Mouse (Mus musculus) spleen, adult 12 weeks (tissue): ENCODE measurements around the gene Fastkd5.
A peak's percentile ranks its signal among the peaks of the same experiment; 100 is the strongest.
"Not testable (repeated sequence)": the region's sequence is repeated elsewhere in the genome, so short reads cannot be mapped to it uniquely, and the experiment has no call there.

Source experiments
- DNase-seq: peaks from one replicate; pipeline ENCODE4 v3.0.0; 2022; ENCODE audit warnings: low spot score

The Fastkd5 gene

GRCm38 (mm10) chr2:130629839-130630203 lies at the start of gene Fastkd5, which contains the start of gene Ubox5:
Gene Fastkd5 (minus strand): TSS chr2:130630027.
Gene Ubox5 (minus strand): TSS chr2:130630038.
- peak; percentile 77 for DNase-seq

DNA sequence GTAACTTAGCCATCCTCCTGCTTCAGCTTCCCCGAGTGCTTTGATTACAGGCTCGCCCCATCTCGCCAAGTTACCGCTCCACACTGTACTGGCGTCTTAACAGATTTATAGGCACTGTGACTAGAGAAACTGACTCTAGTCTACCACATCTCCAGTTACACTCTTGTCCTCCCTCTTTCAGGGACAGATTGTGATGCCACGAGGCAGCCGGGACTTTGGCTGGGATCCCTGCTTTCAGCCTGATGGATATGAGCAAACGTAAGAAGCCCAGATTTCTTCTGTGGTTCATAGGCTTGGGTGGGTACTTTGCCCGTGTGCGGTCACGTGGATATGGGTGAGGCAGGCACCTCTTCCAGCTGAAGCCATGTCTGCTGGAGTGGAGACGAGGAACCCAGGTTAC lies 49.3 kb upstream of the Fastkd5 start:
- no peak for DNase-seq

GRCm38 (mm10) chr2:130677211-130677610 lies 47.4 kb upstream of the Fastkd5 start:
- DNase-seq: no peak

- peak; percentile 76 for DNase-seq
These were observed 37.7 kb upstream of the Fastkd5 start, which contains the start of gene Itpa for GRCm38 (mm10) chr2:130667559-130667958. Gene Itpa (plus strand): TSS chr2:130667610.

GRCm38 (mm10) chr2:130664102-130664701 lies 34.4 kb upstream of the Fastkd5 start, which contains the start of gene Ddrgk1:
Gene Ddrgk1 (minus strand): TSS chr2:130664659.
- peak; percentile 89 for DNase-seq

GRCm38 (mm10) chr2:130663342-130663741 lies 33.5 kb upstream of the Fastkd5 start:
- DNase-seq: no peak

GRCm38 (mm10) chr2:130658530-130658929 lies 28.7 kb upstream of the Fastkd5 start:
- DNase-seq: no peak

GRCm38 (mm10) chr2:130657541-130657940 lies 27.7 kb upstream of the Fastkd5 start:
- no peak for DNase-seq

DNA sequence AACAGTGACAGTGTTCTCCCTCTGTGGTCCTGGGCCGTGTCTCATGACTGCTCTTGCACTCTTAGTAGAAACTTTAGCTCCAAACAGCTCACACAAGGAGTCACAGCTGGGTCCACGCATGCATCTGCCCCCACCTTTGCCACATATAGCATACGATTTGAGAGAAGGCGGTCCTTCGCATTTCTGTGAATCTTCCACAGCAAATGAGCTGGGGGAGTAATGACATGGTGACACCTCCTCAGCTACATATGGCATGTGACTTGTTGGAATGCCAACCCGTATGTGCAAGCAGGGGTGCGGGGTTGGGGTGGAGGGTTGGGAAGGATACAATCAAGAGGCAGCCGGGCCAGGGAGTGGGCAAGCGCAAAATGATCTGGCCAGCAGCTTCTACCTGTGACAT lies 26.7 kb upstream of the Fastkd5 start:
- no peak for DNase-seq

GRCm38 (mm10) chr2:130655660-130656339 lies 26.0 kb upstream of the Fastkd5 start:
- peak; percentile 31 for DNase-seq

DNA sequence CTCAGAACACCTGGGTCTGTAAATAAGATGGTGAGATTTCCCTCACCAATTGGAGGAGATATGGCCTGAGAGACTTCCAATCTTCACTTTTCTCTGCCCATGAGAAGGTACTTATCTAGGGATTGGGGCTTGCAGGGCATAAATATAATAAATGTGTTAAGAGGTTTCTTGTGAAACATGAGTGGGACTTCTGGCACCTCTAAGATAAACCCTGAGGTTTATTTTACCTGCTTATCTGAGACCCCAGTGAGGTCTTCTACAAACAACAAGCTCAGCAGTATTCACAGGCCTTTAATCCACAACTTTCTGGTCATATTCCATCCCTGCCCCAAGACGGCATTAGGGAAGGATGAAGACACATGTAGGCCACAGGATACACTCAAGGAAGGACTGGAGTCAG lies 23.9 kb upstream of the Fastkd5 start:
- no peak for DNase-seq

DNA sequence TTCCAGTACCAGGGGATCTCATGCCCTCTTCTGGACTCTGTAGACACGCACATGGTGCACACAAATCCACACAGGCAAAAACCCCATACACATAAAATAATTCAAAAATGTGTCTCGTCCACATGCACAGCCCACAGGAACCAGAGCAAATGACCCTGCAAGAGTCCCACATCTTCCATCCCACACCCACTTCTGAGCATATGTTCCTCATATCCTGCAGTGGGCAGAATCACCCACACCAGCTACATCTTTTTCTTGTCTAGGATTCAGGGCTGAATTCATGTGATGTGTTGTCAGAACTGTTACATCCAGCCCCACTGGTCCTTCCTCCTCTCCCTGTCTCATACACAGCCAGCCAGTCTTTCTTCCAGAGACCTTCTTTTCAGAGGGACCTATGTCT lies 23.5 kb upstream of the Fastkd5 start:
- DNase-seq: no peak

DNA sequence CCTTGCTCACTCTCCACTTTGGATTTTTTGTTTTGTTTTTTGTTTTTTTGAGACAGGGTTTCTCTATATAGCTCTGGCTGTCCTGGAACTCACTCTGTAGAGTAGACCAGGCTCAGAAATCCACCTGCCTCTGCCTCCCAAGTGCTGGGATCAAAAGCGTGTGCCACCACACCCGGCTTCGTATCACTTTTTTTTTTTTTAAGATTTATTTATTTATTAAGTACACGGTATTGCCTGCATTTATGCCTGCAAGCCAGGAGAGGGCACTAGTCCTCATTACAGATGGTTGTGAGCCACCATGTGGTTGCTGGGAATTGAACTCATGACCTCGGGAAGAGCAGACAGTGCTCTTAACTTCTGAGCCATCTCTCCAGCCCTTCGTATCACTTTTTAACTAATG lies 19.2 kb upstream of the Fastkd5 start:
- not testable (repeated sequence) for DNase-seq

GRCm38 (mm10) chr2:130645198-130645597 lies 15.4 kb upstream of the Fastkd5 start:
- no peak for DNase-seq

DNA sequence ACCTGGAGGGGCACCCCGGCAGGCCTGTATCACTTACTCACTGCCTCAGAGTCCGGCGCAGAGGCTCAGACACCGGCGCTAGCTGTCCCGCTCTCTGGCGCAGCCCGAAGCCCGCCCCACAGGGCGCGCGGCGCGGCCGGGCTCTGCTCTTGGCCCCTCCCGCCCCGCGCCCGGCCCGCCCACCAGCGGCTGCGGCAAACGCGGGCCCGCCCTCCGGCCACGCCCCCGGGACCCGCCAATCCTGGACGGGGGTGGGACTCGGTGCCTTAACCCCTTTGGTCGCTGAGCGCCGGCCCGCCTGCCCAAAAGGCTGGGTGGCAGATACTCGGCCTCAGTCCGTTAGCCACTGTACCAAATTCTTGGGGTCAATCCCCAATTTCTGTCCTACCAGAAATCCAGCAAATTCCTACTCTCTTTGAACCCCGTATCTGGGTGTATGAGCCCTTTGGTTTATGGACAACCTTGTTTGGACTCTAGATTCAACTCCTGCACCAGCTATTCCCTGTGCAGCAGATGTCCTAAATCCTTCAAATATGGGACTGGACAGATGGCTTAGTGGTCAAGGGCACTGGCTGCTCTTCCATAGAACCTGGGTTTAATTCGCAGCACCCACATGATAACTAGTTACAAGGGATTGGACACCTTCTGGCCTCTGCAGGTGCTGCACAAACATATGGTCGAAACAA lies 13.0 kb upstream of the Fastkd5 start, which contains the start of gene Lzts3:
Lzts3 (minus strand) TSS at position 120 of the 686 bp plus-strand sequence.
- DNase-seq: peak; percentile 89

DNA sequence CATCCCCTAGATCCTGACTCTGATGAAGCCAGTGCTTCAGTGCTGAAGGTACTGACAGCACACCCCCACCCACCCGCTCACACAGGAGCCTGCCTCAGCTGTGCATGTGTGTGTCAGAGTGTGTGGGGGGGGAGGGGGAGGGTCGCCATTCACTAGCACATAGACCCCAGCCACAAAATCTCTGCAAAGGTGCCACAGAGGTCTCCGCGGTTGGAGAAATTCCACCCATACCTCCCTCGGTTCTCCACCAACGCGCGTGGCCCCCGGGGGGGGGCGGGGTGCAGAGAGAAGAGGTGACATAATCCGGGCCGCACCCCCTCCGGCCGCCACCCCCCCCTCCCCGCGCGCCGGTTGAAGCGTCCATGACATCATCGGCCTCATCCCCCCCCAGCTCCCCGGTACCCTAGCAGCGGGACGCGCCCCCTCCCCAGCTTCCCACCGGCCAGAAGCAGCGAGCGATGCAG lies 12.4 kb upstream of the Fastkd5 start:
- no peak for DNase-seq

DNA sequence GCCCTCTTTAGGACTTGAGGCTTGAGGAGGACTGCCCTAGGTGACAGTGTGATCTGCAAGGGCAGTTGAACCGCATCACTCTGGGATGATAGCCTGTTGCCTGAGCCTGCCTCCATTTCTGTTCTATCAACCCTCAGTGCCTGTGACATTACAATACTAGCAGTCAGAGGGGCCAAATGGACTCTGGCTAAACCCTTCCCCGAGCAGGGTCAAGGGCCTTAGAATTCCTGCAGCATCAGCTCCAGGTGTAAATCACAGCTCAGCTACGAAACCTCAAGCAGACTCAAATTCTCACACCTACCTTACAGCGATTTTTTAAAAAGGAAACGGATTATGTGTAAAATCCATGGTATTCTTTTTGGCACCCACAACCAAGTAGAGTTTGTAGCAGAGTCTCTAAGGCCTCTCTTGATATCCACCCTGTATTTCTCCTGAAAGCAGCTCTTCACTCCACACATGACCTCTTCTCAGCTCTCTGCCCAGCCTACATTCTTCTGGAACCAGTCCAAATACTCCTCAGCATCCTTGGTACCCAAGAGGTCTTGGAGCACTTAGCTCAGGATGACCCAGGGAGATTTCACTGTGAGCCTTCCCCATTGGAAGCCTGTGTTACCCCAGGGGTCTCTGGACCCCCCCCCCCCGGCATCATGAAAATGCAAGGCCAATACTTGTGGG lies 11.7 kb upstream of the Fastkd5 start:
- DNase-seq: no peak

DNA sequence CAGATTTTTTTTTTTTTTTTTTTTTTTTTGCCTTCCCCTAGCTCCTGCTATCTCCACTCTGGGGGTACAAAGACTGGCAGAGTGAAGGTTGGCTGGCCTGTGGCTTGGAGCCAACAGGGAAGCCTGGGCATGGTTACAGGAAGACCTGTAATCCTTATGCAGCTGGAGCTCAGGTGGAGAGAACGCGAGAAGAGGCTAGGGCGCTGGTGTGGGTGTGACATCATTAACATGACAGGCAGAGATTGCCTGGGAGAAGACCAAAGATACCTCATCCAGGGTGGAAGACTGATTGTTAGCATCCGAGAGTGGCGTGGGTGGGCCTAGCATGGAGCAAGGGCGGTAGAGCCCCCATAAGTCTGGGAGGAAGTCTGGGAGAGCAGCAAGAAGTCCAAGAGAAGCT lies 9.4 kb upstream of the Fastkd5 start:
- DNase-seq: no peak

- DNase-seq: no peak
These were observed 8.3 kb upstream of the Fastkd5 start for GRCm38 (mm10) chr2:130638101-130638611.

- no peak for DNase-seq
These were observed 6.0 kb upstream of the Fastkd5 start for GRCm38 (mm10) chr2:130635847-130636246.

DNA sequence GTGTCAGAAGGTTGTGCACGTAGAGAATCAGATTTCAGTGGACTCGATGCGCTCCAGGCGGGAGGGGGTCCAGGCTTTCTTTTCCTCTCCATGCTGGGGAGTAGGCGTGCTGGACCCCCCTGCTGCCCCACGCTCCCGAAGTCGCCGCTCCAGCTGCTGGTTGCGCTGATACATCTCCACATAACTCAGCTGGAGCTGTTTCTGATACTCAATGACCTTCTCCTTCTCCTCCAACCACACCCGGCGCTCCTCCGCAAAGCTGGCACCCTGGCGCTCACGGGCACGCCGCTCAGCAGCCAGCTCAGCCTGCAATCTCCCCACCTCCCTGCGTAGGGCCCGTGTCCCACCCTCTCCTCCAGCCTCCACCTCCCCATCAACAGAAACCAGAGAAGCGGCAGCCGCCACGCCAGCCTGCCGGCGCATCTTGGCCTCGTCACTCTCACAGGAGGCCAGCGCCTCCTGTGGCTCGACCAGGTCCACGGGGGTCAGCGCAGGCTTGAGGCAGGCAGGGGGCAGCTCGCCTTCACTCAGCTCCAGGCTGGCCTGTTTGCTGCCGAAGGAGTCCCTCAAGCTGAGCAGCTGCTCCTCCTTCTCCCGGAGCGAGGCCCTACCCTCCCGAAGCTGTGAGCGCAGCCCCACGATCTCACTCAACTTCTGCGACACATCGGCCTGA lies 5.0 kb upstream of the Fastkd5 start:
- DNase-seq: no peak
